Mouse (Mus musculus) layer of hippocampus, postnatal 10 days (tissue): ENCODE measurements around the gene Akap1. TPM values are rescaled to one million over a fixed set of nuclear protein-coding genes. Genes with fewer than 3 reads are reported as not detected.

Experiments used
- DNase-seq, 2 experiments: peaks; one replicate each; pipeline ENCODE4 v3.0.0; 2021; ENCODE audit warnings: low spot score in 2 of 2
- total RNA-seq, 2 experiments: library from RNA; stranded (reverse); gene quantifications; 2 replicates each; pipeline ENCODE4 v1.2.3; 2021

Gene Akap1
- total RNA-seq, 2 experiments from 2014 or later = 44.1 to 45.8 TPM

DNA sequence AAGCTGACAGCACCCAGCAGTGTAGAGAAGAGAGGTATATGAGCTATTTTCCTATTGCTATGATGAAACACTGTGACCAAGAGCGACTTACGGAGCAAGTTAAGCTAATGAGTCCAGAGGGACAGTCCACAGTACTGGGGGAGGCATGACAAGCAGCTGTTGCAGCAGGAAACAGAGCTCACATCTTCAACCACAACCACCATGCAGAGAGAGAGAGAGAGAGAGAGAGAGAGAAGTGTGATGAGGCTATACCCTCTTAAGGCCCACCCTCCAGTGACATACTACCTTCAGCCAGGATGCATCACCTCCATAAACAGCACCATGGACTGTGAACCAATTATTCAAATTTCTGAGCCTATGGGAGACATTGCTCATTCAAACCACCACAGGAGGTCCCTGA, 74.5 kb downstream of the Akap1 start:
- DNase-seq = no peak

DNA sequence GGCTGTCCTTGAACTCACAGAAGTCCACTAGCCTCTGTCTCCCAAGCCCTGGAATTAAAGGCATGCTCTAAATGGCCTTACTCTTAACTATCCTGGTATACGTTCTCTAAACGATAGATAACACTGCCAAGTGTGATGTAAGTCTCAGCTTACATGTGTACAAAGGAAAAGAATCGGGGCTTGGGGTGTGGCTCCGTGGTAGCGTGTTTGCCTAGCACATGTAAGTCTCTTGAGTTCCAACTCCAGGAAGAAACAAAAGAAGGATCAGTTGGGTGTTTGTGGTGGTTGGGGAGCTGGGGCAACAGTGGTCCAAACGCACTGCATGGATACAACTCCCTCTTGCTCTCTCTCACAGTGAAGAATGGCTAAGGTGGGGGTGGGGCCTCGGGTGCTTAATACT, 77.6 kb downstream of the Akap1 start:
- no peak for DNase-seq

DNA sequence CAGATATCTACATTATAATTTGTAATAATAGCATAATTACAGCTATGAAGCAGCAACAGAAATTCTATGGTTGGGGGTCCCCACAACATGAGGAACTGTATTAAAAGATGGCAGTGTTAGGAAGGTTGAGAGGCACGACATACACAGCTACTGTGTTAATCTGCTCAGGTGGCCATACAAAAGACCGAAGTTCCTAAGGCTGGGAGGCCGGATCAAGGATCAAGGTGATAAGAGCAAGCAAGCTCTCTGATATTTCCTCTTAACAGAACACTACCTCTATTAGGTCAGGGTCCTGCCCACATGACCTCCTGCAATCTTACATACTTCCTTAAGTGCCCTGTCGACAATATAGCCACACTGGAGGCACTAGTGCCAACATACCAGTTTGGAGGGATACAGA, 80.9 kb downstream of the Akap1 start:
- DNase-seq = no peak

DNA sequence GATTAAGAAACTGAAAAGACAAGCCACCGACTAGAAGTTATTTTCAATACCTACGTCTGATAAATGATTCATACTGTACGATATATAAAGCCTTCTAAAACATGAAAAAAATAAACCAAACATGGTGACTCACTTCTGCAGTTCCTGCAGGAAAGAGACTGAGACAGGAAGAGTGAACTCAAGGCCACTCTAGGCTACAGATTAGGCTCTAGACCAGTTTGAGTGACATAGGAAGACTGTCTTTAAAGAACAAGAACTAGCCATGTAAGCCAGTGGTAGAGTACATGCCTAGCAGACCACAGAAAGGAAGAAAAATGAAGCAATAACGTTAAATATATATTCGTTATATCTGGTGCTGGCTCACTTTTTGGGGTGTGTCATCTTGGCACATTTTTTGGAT, 81.9 kb downstream of the Akap1 start:
- no peak for DNase-seq

Other genes starting within 250 kb of the Akap1 start
- gene Msi2, start 146.1 kb downstream of the Akap1 start, total RNA-seq = 10 to 100 TPM; 97.4 to 97.6 TPM
- gene Scpep1, start 90.9 kb upstream of the Akap1 start, total RNA-seq = 10 to 100 TPM; 17.9 to 19.0 TPM
- gene Elobl, start 102.3 kb upstream of the Akap1 start, total RNA-seq = not detected
- gene Coil, start 105.7 kb upstream of the Akap1 start, total RNA-seq = 10 to 100 TPM; 20.0 to 20.2 TPM
- gene Trim25, start 134.8 kb upstream of the Akap1 start, total RNA-seq = 1 to 10 TPM; 4.6 to 7.1 TPM
- 10 to 100 TPM; 35.4 to 37.8 TPM for gene Dgke, start 202.3 kb upstream of the Akap1 start, total RNA-seq
- gene Gm525, start 209.3 kb upstream of the Akap1 start, total RNA-seq = not detected